Mouse (Mus musculus): ENCODE data around the gene Lcp1.
"Not testable (repeated sequence)": the region's sequence is repeated elsewhere in the genome, so short reads cannot be mapped to it uniquely, and the experiment has no call there.

Gene Lcp1

GRCm38 (mm10) chr14:75130501-75131318, at the start of gene Lcp1, which contains the start of gene Lrrc63:
Gene Lcp1 (plus strand): TSS chr14:75131101.
Gene Lrrc63 (minus strand): TSS chr14:75130881.
- peak; percentile 91 for DNase-seq

DNA sequence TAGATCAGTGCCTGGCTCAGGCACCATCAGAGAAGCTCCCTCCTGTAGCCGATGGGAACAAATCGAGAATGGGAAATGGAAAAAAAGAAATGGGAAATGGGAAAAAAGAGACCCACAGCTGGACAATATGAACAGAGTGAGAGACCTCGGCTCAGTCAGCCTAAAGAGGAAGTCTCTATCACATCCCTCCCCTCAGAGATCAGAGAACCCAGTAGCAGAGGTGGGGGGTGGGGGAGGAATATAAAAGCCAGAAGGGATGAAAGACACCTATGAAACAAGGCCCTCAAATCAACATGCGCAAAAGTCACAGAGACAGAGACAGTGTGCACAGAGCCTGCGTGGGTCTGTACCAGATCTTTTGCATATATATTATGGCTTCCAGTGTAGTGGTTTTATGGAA, 27.9 kb upstream of the Lcp1 start:
- no peak for DNase-seq

DNA sequence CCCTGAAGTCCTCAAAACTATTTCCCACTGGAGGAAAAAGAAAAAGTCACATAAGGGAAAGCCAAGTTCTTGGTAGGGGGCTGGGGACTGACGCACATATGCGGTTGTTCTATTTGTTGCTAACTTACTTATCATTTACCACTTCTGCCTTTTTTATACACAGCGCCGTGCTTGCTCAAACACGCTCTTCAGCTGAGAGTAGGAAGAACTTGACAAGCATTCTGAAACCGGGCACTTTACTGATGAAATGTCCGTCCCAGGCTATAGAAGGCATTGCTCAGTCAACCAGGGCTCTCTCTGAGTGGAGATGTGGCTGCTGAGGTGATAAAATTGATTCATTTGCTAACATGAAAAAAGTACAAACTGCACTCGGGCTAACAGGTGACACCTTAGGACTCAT, 9.2 kb upstream of the Lcp1 start:
- no peak for DNase-seq

GRCm38 (mm10) chr14:75131324-75131935, 529 bp downstream of the Lcp1 start:
- no peak for DNase-seq

GRCm38 (mm10) chr14:75136119-75136966, 5.4 kb downstream of the Lcp1 start:
- no peak for DNase-seq

GRCm38 (mm10) chr14:75138503-75138902, 7.6 kb downstream of the Lcp1 start:
- no peak for DNase-seq

DNA sequence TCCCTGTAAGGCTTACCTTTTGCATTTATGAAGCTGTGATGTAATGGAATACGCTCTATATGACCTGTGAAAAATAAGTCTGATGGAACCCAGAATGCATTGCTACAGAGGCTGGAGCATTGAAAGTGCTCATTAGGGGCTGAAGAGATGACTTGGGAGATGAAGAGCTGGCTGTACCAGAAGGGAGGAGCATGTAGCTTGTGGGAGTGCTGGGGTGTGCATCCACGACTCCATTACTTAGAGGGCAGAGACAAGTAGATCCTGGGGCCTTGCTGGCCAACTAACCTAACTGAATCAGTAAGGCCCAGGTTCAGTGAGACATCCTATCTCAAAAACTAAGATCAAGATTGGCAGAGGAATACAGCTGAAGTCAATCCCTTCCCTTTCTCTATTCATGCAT, 8.3 kb downstream of the Lcp1 start:
- DNase-seq: no peak

GRCm38 (mm10) chr14:75147706-75148105, 16.8 kb downstream of the Lcp1 start:
- DNase-seq: not testable (repeated sequence)

- DNase-seq: no peak
Observed at GRCm38 (mm10) chr14:75148229-75148628, 17.3 kb downstream of the Lcp1 start.

GRCm38 (mm10) chr14:75150653-75151052, 19.8 kb downstream of the Lcp1 start:
- no peak for DNase-seq

DNA sequence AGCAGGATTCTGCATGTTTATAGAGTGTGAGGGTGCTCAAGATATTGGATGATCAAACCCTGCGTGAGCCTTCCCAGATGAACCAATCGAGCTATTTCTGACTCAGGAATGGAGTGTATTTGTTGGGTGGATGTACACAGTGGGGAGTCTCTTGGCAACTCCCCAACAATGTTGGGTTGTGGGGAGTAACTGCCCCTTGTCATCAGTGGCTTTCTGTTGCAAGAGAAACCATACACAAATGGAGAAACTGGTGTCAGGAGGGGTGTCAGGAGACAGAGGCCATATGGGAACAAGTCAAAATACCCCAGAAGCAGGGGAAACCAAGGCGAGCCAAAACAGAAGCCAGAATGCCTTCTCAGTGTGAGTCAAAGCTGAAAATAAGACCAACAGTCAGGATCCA, 20.2 kb downstream of the Lcp1 start:
- no peak for DNase-seq

DNA sequence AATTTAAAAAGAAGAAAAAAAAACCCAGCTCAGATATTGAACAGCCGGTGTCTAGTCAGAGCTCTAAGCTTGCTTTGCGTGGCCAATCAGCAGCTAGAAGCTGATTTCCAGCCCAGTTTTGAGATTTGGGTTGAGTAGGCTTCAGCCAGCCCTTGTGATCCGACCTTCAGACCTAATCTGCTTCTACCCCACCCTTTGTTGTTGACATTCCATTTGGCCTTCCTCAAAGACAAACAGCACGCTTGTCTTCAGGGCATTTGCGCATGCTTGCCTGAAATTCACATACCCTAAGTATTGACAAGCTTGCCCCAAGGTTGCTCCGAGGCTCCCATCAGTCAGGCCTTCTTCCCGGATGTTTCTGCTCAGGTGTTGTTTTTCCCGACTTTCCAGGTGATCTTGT, 23.6 kb downstream of the Lcp1 start:
- DNase-seq: no peak

- no peak for DNase-seq
Observed at GRCm38 (mm10) chr14:75159375-75159774, 28.5 kb downstream of the Lcp1 start.

- no peak for DNase-seq
Observed at GRCm38 (mm10) chr14:75163866-75164265, 33.0 kb downstream of the Lcp1 start.

- no peak for DNase-seq
Observed at GRCm38 (mm10) chr14:75164345-75164744, 33.4 kb downstream of the Lcp1 start.

DNA sequence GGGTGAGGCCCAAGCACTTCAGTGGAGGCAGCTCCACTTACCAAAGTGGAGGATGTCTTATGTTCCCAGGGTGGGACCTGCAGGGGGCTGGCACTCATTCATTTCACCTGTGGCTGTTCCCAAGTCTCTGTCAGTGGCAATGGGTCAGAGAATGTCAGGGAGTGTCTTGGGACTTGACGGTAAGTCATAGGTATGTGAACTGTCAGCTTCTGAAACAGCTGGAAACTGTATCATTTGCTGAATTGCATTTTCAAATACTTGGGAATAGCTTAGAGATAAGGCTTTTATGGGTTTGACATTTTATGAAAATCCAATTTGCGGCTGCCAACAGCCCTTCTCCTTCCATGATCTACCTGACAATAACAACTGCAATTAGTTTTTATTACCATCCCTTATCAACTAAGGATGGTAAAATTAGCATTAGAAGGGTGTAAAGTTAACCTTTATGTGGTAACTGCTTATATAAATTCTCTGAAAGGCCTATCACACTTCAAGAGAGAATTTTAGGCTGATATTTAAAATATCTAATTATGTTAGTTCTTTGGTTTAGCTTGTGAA, 34.8 kb downstream of the Lcp1 start:
- DNase-seq: no peak

DNA sequence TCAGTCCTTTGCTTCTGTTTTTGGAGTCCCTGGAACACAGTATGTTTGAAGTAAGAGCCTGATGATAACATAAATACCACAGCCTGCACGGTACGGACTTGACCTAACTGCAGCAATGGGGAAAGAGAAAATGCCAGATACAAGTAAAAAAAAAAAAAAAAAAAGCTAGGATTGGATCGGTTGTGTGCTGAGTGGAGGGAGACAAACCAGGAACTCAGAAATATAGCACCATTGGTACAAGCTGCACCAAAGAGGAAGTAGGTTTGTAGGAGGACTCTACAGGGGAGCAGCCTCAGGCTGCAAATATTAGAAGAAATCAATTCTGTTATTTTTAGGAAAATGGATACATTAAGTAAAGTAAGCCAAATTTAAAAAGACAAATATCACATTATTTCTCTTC, 37.6 kb downstream of the Lcp1 start:
- no peak for DNase-seq

DNA sequence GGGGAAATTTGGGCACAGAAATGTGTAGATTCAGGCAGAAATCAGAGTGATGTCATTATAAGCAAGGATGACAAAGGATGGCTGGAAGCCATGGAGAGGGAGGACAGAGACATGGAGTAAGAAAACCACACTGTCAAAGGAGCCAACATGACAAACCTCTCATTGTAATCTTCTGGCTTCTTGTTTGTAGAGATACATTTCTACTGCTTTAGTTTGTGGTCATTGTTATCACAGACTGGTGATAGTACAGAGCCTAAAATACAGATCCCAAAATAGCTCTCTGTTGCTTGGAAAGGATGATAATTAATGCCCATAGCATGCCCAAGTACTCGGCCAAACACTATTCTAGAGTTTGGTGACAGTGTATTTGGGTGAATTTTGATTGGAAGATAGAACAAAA, 39.6 kb downstream of the Lcp1 start:
- DNase-seq: no peak

DNA sequence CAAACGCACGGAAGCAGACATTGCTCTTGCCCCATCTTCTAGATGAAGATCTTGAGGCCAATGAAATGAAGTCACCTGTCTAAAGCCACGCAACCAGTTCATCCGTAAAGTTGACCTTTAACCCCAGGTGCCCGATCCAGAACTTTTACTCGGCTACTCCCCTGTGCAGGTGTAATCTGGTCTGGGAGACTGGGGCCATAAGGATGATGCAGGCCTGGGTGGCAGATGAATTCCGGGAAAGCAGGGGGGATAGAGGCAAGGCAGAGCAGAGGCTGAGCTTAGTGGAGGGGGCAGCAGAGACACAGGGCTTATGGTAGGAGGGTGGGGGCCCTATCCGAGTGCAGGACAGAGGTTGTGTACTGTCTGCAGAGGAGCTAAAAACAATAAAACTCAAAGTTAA, 43.4 kb downstream of the Lcp1 start:
- DNase-seq: no peak

- DNase-seq: no peak
Observed at GRCm38 (mm10) chr14:75174731-75175555, 44.0 kb downstream of the Lcp1 start.

DNA sequence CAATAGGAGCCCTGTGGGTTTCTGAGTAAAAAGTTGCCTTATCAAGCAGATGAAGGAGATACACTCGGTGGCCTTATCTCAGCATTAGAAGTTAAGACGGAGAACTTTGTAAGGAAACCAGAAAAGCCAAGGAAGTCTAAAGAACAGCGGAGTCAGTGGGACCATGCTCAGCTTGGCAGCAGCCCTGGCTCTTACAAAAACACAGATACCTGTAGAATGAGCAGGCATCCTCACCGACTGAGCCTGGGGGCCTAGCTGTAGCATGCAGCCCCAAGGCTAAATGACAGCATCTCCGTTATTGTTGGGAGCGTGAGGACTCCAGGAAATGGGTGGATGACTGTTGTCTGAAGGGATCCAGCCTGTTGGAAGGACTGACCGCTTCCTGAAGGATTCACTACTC, 44.9 kb downstream of the Lcp1 start:
- DNase-seq: no peak

- no peak for DNase-seq
Observed at GRCm38 (mm10) chr14:75176425-75177045, 45.6 kb downstream of the Lcp1 start.
